Mouse (Mus musculus): Measurements from ENCODE around the gene Ccdc58.
A peak's percentile ranks its signal among the peaks of the same experiment; 100 is the strongest.
"Not testable (repeated sequence)": the region's sequence is repeated elsewhere in the genome, so short reads cannot be mapped to it uniquely, and the experiment has no call there.

Ccdc58 gene

DNA sequence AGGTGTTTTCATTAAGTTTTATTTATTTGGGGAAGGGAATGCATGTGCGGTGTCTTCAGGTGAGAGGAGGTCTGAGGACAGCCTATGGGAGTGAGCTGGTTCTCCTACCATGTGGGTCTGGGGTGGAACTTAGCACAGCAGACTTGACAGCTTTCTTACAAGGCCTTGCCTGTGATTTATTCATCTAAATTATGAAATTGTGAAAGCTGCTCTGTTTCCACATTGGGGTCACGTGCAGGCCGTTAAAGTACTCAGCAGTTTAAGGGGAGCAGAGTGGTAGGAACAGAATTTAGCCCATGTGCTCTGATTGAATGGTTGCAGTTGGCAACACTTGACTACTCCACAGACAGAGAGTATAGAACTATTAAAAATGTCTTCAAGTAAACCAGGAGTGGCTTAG is 8.4 kb downstream of the Ccdc58 start:
- DNase-seq, result no peak

DNA sequence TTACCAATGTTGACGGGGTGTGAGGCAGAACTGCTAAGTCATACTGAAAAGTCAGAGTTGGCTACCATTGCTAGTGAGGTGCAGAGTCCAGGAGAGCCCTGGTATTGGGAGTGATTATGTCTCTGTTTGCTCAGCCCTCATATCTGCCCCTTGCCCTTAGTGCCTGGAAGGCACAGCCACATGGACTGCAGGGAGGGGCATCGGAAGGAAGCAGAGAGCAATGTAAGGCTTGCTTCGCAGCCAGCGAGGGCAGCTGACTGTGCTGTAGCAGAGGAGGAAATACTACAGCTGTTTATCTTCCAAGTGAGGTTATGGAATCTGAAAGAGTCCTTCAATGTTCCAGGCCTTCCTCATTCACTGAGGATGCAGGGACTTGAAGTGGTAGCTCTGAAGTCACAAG is 16.4 kb downstream of the Ccdc58 start:
- DNase-seq, result peak; percentile 16 to 32

DNA sequence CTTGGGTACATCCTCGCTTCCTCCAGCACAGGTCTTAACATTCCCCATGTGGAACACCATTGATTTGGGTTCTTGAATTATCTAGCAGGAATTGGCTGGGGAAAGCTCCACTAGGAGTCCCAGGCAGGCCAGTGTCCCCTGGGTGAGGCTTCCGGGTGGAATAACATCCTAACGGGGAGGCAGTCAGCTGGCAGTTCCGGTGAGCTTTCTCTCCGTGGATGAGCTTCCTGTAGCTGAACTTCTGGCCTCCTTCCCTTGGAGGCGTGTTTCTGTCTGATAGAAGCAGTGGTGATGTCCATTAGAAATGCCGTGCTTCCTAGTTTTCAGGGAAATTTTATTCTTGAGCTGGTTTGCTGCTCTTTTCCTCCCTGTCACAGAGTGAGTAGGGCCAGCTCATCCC is 17.6 kb downstream of the Ccdc58 start:
- DNase-seq, result peak in 1 of 2 experiments; percentile 31

DNA sequence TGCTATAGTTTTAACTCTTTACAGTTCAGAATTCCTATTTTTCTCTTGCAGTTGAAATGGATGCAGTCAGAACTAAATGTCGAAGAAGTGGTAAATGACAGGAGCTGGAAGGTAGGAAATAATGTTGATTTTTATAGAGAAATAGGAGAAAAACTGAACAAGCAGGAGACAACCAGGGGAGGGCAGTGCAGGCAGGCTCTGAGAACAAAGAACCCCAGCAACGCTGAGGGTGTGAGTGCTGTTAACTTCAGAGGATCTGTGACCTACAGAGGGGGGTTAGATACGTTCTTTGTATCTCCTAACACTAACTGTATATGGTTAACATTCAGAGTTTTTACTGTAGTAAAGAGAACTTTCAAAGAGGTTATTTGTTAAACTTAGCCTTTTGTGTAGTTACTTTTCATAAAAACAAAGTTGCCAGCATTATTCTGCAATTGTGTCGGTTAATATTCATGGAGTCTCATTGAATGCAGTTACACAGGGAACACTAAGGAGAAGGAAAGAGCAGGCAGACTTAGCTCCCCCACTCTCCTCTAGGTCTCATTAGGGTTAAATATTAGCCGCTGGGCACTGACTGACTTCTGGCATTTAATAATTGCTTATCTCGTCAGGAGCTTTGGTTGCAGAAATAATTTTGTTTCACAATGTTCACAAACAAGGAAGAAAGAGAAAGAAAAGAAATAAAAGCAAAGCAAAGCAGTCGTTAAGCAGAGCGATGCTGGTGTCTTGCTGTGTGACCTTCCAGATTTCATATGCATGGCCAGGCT is 18.5 kb downstream of the Ccdc58 start:
- peak; percentile 32 to 33 for DNase-seq

DNA sequence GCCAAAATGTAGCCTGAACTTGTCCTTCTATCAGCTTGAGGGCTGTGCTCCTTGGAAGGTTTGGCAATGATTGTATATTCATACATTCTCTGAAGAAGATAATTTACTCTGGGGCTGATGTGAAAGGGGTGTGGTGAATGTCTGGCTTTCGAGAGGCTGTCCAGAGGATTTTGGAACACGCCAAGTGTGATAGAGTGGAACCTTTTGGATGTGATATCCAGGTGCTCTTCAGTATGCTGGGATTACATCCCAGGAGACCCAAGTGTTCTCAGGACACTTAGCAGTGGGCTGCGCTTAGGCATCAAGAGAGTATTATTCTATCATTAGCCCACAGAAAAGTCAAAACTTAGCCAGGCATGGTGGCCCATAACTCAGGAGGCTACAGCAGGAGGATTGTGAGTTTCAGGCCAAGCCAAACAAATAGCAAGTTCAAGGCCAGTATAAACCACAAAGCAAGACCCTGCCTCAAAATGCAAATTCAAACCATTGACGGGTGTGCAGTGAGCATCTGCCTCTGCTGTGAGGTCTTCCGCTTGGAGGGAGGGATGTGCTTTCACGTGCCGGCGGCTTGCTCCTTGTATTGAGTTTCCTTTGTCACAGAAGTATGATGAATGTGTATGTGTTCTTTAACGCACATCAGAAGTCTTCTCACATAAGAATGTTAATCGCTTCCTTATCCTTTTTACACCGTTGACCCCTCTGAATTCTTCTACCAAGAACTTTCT is 19.5 kb downstream of the Ccdc58 start:
- no peak for DNase-seq

DNA sequence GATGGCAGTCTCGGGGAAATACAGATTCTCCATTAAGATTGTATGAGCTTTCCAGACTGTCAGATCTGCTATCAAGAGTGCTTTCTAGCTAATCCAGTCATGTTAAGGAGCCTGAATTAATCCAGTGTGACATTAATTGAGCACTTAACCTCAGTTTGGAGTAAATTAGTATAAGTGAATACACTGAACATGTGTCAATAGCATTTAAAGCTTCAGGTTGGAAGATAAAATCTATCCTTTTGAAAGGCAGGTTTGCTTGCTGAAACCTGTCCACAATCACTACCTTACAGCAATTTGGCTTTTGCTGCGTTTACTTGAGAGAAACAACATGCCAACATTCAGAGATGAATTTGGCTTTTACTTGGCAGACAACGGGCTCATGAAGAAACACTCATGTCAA is 22.6 kb downstream of the Ccdc58 start:
- no peak for DNase-seq

DNA sequence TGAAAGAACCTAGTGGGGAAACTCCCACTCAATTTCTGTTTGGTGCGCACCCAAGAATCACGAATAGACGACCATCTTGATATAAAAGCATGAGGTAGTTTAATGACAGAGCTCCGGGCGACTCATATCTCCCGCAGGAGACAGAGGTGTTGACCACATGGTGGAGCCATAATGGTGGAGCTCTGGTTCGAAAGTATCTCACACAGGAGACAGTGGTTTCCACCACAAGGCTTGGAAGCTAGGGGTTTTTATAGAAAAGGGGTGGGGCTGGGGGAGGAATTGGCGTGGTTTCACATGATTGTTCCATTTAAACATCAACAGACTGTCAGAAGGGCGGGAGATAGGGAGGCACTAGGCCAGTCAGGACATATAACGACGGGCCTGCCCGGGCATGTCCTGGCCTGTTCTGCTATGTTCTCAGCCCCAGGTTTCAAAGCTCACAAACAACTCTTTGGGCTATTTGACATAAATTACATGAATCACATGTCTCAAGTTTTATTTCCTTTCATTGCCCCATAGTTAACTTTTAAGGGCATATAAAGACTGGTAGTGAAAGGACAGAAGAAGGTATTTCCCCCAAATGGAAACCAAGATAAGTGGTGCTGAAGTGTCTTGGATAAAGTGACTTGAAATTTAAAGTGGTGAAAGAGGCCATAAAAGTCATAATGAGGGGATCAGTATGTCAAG is 26.5 kb downstream of the Ccdc58 start:
- DNase-seq, result not testable (repeated sequence)

DNA sequence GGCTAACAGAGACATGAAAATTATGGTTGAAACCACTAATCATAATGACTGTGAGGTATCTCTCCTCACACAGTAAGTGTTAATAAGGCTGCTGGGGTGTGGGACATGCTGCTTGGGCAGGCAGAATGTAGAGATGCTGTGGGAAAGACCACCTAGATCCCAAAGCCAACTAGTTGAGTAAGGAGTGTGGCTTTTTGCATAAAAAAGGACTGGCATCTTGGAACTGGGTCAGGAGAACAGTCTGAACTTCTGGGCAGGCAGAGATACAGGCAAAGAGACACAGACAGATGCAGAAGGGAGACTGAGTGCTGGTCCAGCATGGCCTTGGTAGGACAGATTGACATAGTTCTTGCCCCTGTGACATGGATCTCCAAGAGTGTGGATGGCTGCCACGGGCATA is 30.0 kb downstream of the Ccdc58 start:
- DNase-seq, result no peak

DNA sequence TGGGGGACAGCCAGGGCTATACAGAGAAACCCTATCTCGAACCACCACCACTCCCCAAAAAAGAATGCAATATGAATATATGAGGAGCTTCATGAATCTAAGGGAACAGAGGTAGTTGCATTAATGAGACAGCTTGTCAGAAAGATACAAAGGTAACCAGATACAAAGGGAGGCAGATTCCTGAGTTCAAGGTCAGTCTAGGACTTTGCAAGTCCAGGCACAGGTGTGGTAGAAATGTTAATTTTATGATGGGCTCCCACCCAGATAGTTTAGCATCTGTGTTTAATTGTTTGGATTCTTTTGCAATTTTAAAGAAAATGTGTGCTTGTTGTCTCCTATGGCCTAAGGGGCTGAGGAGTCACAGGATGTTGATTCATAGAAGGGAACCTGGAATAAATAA is 30.7 kb downstream of the Ccdc58 start:
- no peak for DNase-seq

DNA sequence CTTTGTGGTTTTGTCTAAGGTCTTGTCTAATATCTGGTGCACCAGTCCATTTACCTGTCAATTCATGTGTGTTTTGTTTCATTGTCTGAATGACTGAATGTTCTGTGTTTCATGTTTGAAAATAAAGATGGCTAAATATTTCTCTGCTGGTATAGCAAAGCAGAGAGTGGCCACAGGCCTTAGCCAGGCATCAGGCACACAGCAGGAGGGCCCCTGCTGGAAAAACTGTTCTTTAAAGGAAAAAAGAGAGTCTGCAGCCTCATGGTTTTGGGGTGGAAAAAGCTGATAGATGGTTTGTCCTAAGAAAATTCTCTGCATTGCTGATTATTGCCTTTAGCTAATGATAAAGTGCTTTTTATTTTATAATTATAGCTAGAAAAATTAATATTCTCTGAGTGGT is 40.0 kb downstream of the Ccdc58 start:
- not testable (repeated sequence) for DNase-seq

DNA sequence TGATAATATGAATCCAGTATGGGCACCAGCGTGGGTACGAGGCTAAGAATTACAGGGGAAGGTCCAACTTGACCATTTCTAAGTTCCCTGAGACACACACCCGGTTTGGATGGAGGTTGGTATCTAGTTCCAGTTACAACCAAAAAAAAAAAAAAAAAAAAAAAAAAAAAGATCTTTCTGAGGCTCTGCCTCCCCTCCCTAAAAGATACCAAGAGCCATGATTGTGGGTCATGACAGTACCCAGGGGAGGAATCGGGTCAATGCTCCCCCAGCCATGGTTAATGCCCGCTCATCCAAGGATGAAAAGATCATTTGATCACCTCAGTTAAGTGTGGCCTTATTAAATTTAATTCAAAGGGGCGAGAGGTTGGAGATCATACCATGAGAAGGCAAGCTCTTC is 44.3 kb downstream of the Ccdc58 start:
- not testable (repeated sequence) for DNase-seq

DNA sequence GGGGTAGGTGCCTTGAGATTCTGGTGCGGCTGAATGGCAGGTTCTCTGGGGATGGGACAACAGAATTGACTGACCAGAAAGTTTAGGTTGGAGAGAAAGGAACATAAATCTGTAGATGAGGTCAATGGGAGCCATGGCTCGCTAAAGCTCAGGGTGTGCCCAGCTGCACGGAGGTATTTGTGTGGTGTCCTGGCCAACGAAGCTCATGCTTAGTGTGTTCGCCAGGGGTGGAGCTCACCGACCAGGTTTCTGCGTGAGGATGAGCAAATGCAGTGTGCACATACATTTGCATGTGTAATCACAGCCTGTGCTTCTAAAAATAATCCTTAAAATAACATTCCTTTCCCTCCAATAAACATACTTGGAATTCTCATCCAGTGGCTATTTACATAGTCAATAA is 56.6 kb downstream of the Ccdc58 start:
- peak; percentile 13 to 31 for DNase-seq

DNA sequence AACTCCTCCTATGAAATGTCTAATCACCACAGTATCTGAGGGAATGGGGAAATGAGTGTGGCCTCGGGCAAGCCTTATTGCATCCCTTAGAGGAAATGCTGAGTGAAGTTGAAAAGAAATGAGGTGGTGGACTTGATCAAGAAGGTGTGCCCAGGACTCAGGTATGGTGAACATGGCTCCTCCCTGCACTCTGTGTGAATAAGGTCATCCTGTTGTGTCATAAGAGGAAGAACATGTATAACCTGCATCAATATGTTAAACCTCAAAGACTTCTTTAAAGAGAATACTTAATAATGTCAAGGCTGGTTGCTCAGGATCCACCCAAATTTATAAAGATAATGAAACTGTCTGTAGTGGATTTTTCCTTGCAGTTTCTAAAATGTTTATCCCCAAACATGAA is 59.7 kb downstream of the Ccdc58 start, which contains the start of gene Csta1:
Csta1 (minus strand) TSS at position 101 of the 400 bp plus-strand sequence.
- DNase-seq, result no peak

DNA sequence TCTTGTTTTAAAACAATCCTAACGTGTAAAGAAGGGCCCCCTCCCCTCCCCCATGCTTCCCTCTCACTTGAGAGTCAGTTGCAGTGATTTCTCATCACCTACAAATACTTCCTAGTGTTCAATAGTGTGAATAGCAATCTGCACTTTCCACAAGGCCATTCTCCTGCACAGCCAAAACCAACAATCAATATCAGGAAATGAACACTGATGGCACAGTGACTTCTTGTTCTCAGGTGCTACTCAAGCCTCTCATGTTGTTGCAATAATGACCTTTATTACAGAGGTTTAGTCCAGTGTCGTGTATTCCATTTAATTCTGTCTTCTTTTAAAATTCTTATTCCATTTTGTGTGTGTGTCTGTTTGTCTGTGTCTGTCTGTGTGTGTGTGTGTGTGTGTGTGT is 66.7 kb downstream of the Ccdc58 start:
- no peak for DNase-seq

Data from kidney, postnatal 4 days (tissue).